Mouse (Mus musculus) midbrain, embryonic 16.5 days (tissue): ENCODE results near the gene Gm43738. TPM values are rescaled to one million over a fixed set of nuclear protein-coding genes. Genes with fewer than 3 reads are reported as not detected.

ENCODE experiments used
- ATAC-seq: fragments of 200-750 bp; cut with Nextera tagmentation; 2 replicates; pipeline ENCODE4 v1.8.0; 2017; ENCODE audit warnings: moderate TSS enrichment
- H3K27ac ChIP-seq: fragments of 300-500 bp; sonication (generic); 2 replicates; pipeline ENCODE4 v1.5.1; 2014; ENCODE audit warnings: mild to moderate bottlenecking, low read length, mixed read lengths
- H3K27me3 ChIP-seq: fragments of 300-500 bp; sonication (generic); 2 replicates; pipeline ENCODE4 v1.6.1; 2014; ENCODE audit warnings: low read depth, low read length, mixed read lengths; ENCODE audit not compliant: control insufficient read depth, insufficient read depth
- H3K36me3 ChIP-seq: fragments of 300-500 bp; sonication (generic); 2 replicates; pipeline ENCODE4 v1.6.1; 2014; ENCODE audit warnings: mild to moderate bottlenecking, low read length, moderate library complexity, mixed read lengths; ENCODE audit not compliant: control insufficient read depth, insufficient read depth
- H3K4me1 ChIP-seq: fragments of 300-500 bp; sonication (generic); 2 replicates; pipeline ENCODE4 v1.6.1; 2014; ENCODE audit warnings: mild to moderate bottlenecking, low read length, mixed read lengths; ENCODE audit not compliant: control insufficient read depth, insufficient read depth
- H3K4me2 ChIP-seq: fragments of 300-500 bp; sonication (generic); 2 replicates; pipeline ENCODE4 v1.6.1; 2014; ENCODE audit warnings: mild to moderate bottlenecking, low read length, mixed read lengths
- H3K4me3 ChIP-seq: fragments of 300-500 bp; sonication (generic); 2 replicates; pipeline ENCODE4 v1.5.1; 2014; ENCODE audit warnings: low read depth, mild to moderate bottlenecking, low read length, moderate library complexity, mixed read lengths
- H3K9ac ChIP-seq: fragments of 300-500 bp; sonication (generic); 2 replicates; pipeline ENCODE4 v1.6.1; 2014; ENCODE audit warnings: low read depth, low read length, mixed read lengths
- H3K9me3 ChIP-seq: fragments of 300-500 bp; sonication (generic); replicated peaks from 2 replicates; pipeline ENCODE4 v1.6.1; 2014; ENCODE audit warnings: mild to moderate bottlenecking, low read length, mixed read lengths; ENCODE audit not compliant: control insufficient read depth, poor library complexity, severe bottlenecking
- WGBS: fragments of 180-500 bp; shearing (Covaris S2); extraction: QIAGEN DNeasy Blood & Tissue Kit; methylation state at CpG from one replicate; pipeline ENCODE4 v1.1.7; 2014; 5-methylcytosine and 5-hydroxymethylcytosine counted together
- polyA plus RNA-seq: library from polyadenylated mRNA; unstranded; fragments of >200 nt; fragmentation: Nextera tagmentation; extraction: Ambion mirVana; gene quantifications from 2 replicates; pipeline ENCODE4 v1.2.1, GENCODE M21; 2015

Gm43738 gene
- polyA plus RNA-seq, 1 experiment from 2014 or later, result not detected

- Histone ChIP-seq H3K27ac (no peak overlapping the region), H3K9ac (no peak overlapping the region), H3K36me3 (no peaks in the 10 kb centered on the region), H3K4me3 (no peak overlapping the region), H3K27me3 (no peaks in the 10 kb centered on the region), H3K4me1 (peaks cover 5% of the 10 kb centered on the region), H3K9me3 (no peaks in the 10 kb centered on the region), H3K4me2 (no peak overlapping the region)
- 89% methylated on average over 7 of the region's 7 CpGs for WGBS
- no peak for ATAC-seq
Observed at GRCm38 (mm10) chr3:89133063-89133450, 32.2 kb upstream of the Gm43738 start.

GRCm38 (mm10) chr3:89132285-89133062 lies 31.6 kb upstream of the Gm43738 start:
- Histone ChIP-seq H3K27me3 (no peaks in the 10 kb centered on the region), H3K9me3 (no peaks in the 10 kb centered on the region), H3K9ac (peak overlapping the region; percentile 64), H3K4me2 (peak overlapping the region; percentile 68), H3K36me3 (no peaks in the 10 kb centered on the region), H3K27ac (no peak overlapping the region), H3K4me1 (peaks cover 5% of the 10 kb centered on the region), H3K4me3 (peak overlapping the region; percentile 34)
- no peak for ATAC-seq
- 16% methylated on average over 30 of the region's 30 CpGs for WGBS

GRCm38 (mm10) chr3:89131816-89132215 lies 30.9 kb upstream of the Gm43738 start:
- H3K4me2 ChIP-seq, result peak overlapping the region; percentile 68
- ATAC-seq, result no peak
- H3K9me3 ChIP-seq, result no peaks in the 10 kb centered on the region
- no peak overlapping the region for H3K27ac ChIP-seq
- 37% methylated on average over 4 of the region's 4 CpGs for WGBS
- peak overlapping the region; percentile 34; the same call in 1 of the 2 replicates for H3K4me3 ChIP-seq
- H3K27me3 ChIP-seq, result no peaks in the 10 kb centered on the region
- H3K4me1 ChIP-seq, result peaks cover 5% of the 10 kb centered on the region
- H3K36me3 ChIP-seq, result no peaks in the 10 kb centered on the region
- peak overlapping the region; percentile 64; the same call in 1 of the 2 replicates for H3K9ac ChIP-seq

- no peak for ATAC-seq
- no peaks in the 10 kb centered on the region for H3K36me3 ChIP-seq
- no peak overlapping the region for H3K9ac ChIP-seq
- H3K4me2 ChIP-seq, result no peak overlapping the region
- WGBS, result 93% methylated on average over 3 of the region's 3 CpGs
- H3K4me1 ChIP-seq, result peaks cover 5% of the 10 kb centered on the region
- H3K9me3 ChIP-seq, result no peaks in the 10 kb centered on the region
- no peaks in the 10 kb centered on the region for H3K27me3 ChIP-seq
- H3K27ac ChIP-seq, result no peak overlapping the region
- no peak overlapping the region for H3K4me3 ChIP-seq
Observed at GRCm38 (mm10) chr3:89129908-89130307, 29.0 kb upstream of the Gm43738 start.

GRCm38 (mm10) chr3:89125981-89126380 lies 25.1 kb upstream of the Gm43738 start:
- H3K27me3 ChIP-seq, result no peaks in the 10 kb centered on the region
- no peak overlapping the region for H3K27ac ChIP-seq
- no peaks in the 10 kb centered on the region for H3K4me1 ChIP-seq
- no peak overlapping the region for H3K4me2 ChIP-seq
- no peak for ATAC-seq
- 91% methylated on average over 3 of the region's 3 CpGs for WGBS
- no peaks in the 10 kb centered on the region for H3K9me3 ChIP-seq
- H3K4me3 ChIP-seq, result no peak overlapping the region
- no peak overlapping the region for H3K9ac ChIP-seq
- H3K36me3 ChIP-seq, result no peaks in the 10 kb centered on the region

GRCm38 (mm10) chr3:89124241-89124640 lies 23.3 kb upstream of the Gm43738 start:
- Histone ChIP-seq H3K9ac (no peak overlapping the region), H3K4me3 (no peak overlapping the region), H3K27ac (no peak overlapping the region), H3K4me2 (no peak overlapping the region), H3K27me3 (no peaks in the 10 kb centered on the region), H3K36me3 (no peaks in the 10 kb centered on the region), H3K9me3 (no peaks in the 10 kb centered on the region), H3K4me1 (no peaks in the 10 kb centered on the region)
- WGBS, result 82% methylated on average over 3 of the region's 3 CpGs
- ATAC-seq, result no peak

GRCm38 (mm10) chr3:89123313-89123712 lies 22.4 kb upstream of the Gm43738 start:
- Histone ChIP-seq H3K9me3 (no peaks in the 10 kb centered on the region), H3K27ac (no peak overlapping the region), H3K27me3 (no peaks in the 10 kb centered on the region), H3K4me3 (no peak overlapping the region), H3K36me3 (no peaks in the 10 kb centered on the region), H3K4me1 (no peaks in the 10 kb centered on the region), H3K4me2 (no peak overlapping the region), H3K9ac (no peak overlapping the region)
- 72% methylated on average over 2 of the region's 2 CpGs for WGBS
- no peak for ATAC-seq

- no peak overlapping the region for H3K4me2 ChIP-seq
- no peaks in the 10 kb centered on the region for H3K4me1 ChIP-seq
- ATAC-seq, result no peak
- no peak overlapping the region for H3K9ac ChIP-seq
- H3K4me3 ChIP-seq, result no peak overlapping the region
- 11% methylated on average over 2 of the region's 2 CpGs for WGBS
- H3K27me3 ChIP-seq, result no peaks in the 10 kb centered on the region
- H3K36me3 ChIP-seq, result no peaks in the 10 kb centered on the region
- H3K27ac ChIP-seq, result no peak overlapping the region
- no peaks in the 10 kb centered on the region for H3K9me3 ChIP-seq
Observed at GRCm38 (mm10) chr3:89115522-89115921, 14.6 kb upstream of the Gm43738 start.

- H3K9me3 ChIP-seq, result no peaks in the 10 kb centered on the region
- no peaks in the 10 kb centered on the region for H3K4me1 ChIP-seq
- 88% methylated on average over 4 of the region's 4 CpGs for WGBS
- no peaks in the 10 kb centered on the region for H3K27me3 ChIP-seq
- H3K36me3 ChIP-seq, result no peaks in the 10 kb centered on the region
- no peak overlapping the region for H3K9ac ChIP-seq
- H3K4me3 ChIP-seq, result no peak overlapping the region
- H3K4me2 ChIP-seq, result no peak overlapping the region
- H3K27ac ChIP-seq, result no peak overlapping the region
- ATAC-seq, result no peak
Observed at GRCm38 (mm10) chr3:89113058-89113457, 12.2 kb upstream of the Gm43738 start.
